In the genomic region with DNA sequence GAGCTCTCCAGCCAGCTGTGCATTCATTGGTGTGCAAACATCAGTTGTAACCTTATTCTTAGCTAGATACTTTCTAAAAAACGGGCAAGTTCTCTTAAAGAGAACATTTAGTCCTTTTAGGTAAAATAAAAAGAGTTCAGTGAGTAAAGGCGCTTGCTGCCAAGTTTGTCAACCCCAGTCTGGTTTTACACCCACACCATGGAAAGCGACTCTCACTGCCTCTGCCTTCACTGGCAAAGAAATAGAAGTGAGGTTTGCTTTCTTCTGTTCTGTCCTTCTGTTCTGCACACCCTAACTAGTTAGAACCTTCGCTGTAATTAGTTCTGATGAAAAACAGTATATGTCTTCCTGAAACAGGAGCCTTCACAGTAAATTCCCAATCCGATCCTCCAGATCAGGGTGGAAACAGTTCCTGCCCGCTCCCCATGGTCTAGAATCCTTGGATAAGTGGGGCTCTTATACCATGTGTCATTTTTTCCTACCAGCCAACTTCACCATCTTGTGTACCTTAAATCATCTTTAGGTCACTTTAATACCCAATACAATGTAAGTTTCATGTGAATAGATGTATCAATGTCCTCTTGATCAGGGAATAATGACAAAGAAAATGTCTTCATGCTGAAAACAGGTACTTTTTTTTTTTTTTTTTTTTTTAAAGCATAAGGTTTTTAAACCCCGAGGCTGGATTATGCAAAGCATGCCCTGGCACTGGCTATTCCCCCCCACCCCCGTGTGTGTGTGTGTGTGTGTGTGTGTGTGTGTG, we compare ENCODE assay signal across 10 mouse cellular contexts. TPM values are rescaled to one million over a fixed set of nuclear protein-coding genes. Genes with fewer than 3 reads are reported as not detected.
A peak's percentile ranks its signal among the peaks of the same experiment; 100 is the strongest.
DNase-seq lines count a peak whose midpoint lies in the region; ATAC-seq and TF ChIP-seq lines count a peak whose summit lies in the region.
"Had no signal": no experiment of that assay in that cellular context is flagged by ENCODE, and none has a peak within 500 bp of the region (broad histone marks: within the 10 kb centered on the region; RNA-seq: fewer than 3 reads in every experiment).

No protein-coding gene starts in this region.

- peak overlapping the region; percentile 35; the same call in 1 of the 2 replicates for H3K4me2 ChIP-seq in kidney, postnatal 0 days (ENCODE audit: low read length)
- no peak overlapping the region for H3K4me2 ChIP-seq in limb, embryonic 15.5 days
- no peak overlapping the region for H3K4me2 ChIP-seq in kidney, embryonic 14.5 days (replicated peaks; ENCODE audit: low read depth, low read length)

- H3K4me3 ChIP-seq in kidney, postnatal 0 days (replicated peaks; ENCODE audit: low read depth, low read length): no peak overlapping the region
- no peak overlapping the region for H3K4me3 ChIP-seq in ES-Bruce4 (ENCODE audit: low read depth, low read length)
- no peak overlapping the region for H3K4me3 ChIP-seq in limb, embryonic 15.5 days
- no peak overlapping the region for H3K4me3 ChIP-seq in kidney, embryonic 14.5 days (ENCODE audit: low read length)

- no peaks in the 10 kb centered on the region for H3K9me3 ChIP-seq in kidney, postnatal 0 days (replicated peaks; ENCODE audit: low read length)
- no peaks in the 10 kb centered on the region for H3K9me3 ChIP-seq in ES-Bruce4 (replicated peaks; ENCODE audit: control insufficient read depth, insufficient read depth, low read length, poor library complexity, severe bottlenecking)
- H3K9me3 ChIP-seq in limb, embryonic 15.5 days: no peaks in the 10 kb centered on the region
- no peaks in the 10 kb centered on the region for H3K9me3 ChIP-seq in kidney, embryonic 14.5 days (ENCODE audit: control insufficient read depth, low read length)

- no peak for TF ChIP-seq POLR2A in ES-Bruce4 (IDR thresholded peaks at IDR 0.05; ENCODE audit: insufficient read depth, low read length)

- 73% methylated on average over 8 of the region's 8 CpGs for WGBS in kidney, postnatal 0 days
- WGBS in limb, embryonic 15.5 days: 61% methylated on average over 8 of the region's 8 CpGs
- WGBS in kidney, embryonic 14.5 days: 67% methylated on average over 8 of the region's 8 CpGs

- H3K27ac ChIP-seq in kidney, postnatal 0 days: no peak overlapping the region
- peak overlapping the region; percentile 68 for H3K27ac ChIP-seq in ES-Bruce4 (ENCODE audit: insufficient read depth, low read length)
- peak overlapping the region; percentile 72; the same call in 1 of the 2 replicates for H3K27ac ChIP-seq in limb, embryonic 15.5 days
- H3K27ac ChIP-seq in kidney, embryonic 14.5 days (ENCODE audit: low read depth, low read length): no peak overlapping the region

- H3K4me1 ChIP-seq in kidney, postnatal 0 days (replicated peaks; ENCODE audit: insufficient read depth, low read length): peaks cover 30% of the 10 kb centered on the region
- H3K4me1 ChIP-seq in ES-Bruce4 (ENCODE audit: control insufficient read depth, insufficient read depth, low read length): peaks cover 4% of the 10 kb centered on the region
- H3K4me1 ChIP-seq in limb, embryonic 15.5 days: peaks cover 36% of the 10 kb centered on the region
- H3K4me1 ChIP-seq in kidney, embryonic 14.5 days (ENCODE audit: control insufficient read depth, insufficient read depth, low read length): peaks cover 36% of the 10 kb centered on the region

- H3K27me3 ChIP-seq in kidney, postnatal 0 days (ENCODE audit: insufficient read depth, low read length): no peaks in the 10 kb centered on the region
- H3K27me3 ChIP-seq in ES-Bruce4 (ENCODE audit: control insufficient read depth, insufficient read depth, low read length, poor library complexity, severe bottlenecking): no peaks in the 10 kb centered on the region
- no peaks in the 10 kb centered on the region for H3K27me3 ChIP-seq in limb, embryonic 15.5 days
- no peaks in the 10 kb centered on the region for H3K27me3 ChIP-seq in kidney, embryonic 14.5 days (ENCODE audit: control insufficient read depth, insufficient read depth, low read length)

- TF ChIP-seq EP300 in ES-Bruce4 (IDR thresholded peaks at IDR 0.05; ENCODE audit: insufficient read depth, low read depth, low read length): no peak

- no peak for ATAC-seq in kidney, postnatal 0 days (replicated peaks; ENCODE audit: low FRiP score, low read depth)
- no peak for ATAC-seq in limb, embryonic 15.5 days (ENCODE audit: insufficient number of reproducible peaks, low FRiP score, low TSS enrichment, low read depth)
- no peak for ATAC-seq in CD4-positive, CD25-positive, alpha-beta regulatory T cell, adult 4 months
- ATAC-seq in kidney, embryonic 14.5 days (ENCODE audit: low FRiP score, low TSS enrichment): no peak

- no peak for DNase-seq in kidney, postnatal 0 days (ENCODE audit: low spot score)
- no peak for DNase-seq in kidney, adult 8-10 months
- peak; percentile 19 for DNase-seq in A20 (ENCODE audit: low read depth, low spot score)
- DNase-seq in cerebellum, adult 11-12 months: no peak
- DNase-seq: thymus, postnatal 4 days had no signal

- TF ChIP-seq CTCF in kidney, postnatal 0 days (IDR thresholded peaks at IDR 0.05; ENCODE audit: low read depth): no peak
- TF ChIP-seq CTCF in ES-Bruce4 (IDR thresholded peaks at IDR 0.05; ENCODE audit: low read depth, low read length): no peak

- peaks cover 7% of the 10 kb centered on the region for H3K36me3 ChIP-seq in kidney, postnatal 0 days (ENCODE audit: insufficient read depth, low read length)
- H3K36me3 ChIP-seq in ES-Bruce4 (ENCODE audit: control insufficient read depth, insufficient read depth, low read length, poor library complexity, severe bottlenecking): peaks cover 16% of the 10 kb centered on the region
- H3K36me3 ChIP-seq in limb, embryonic 15.5 days: peaks cover 21% of the 10 kb centered on the region
- peaks cover 20% of the 10 kb centered on the region for H3K36me3 ChIP-seq in kidney, embryonic 14.5 days (ENCODE audit: control insufficient read depth, insufficient read depth, low read length)

- H3K9ac ChIP-seq in kidney, postnatal 0 days (ENCODE audit: low read depth, low read length): no peak overlapping the region
- H3K9ac ChIP-seq in ES-Bruce4 (ENCODE audit: low read depth, poor library complexity, severe bottlenecking): peak overlapping the region; percentile 16; the same call in 1 of the 2 replicates
- H3K9ac ChIP-seq in limb, embryonic 15.5 days: no peak overlapping the region
- no peak overlapping the region for H3K9ac ChIP-seq in kidney, embryonic 14.5 days (ENCODE audit: low read depth, low read length)

RNA-seq across cellular contexts. Expression of a gene that starts 1.1 kb away (rescaled TPM):
- polyA plus RNA-seq in kidney, postnatal 0 days (2015; fragmentation: Nextera tagmentation; extraction: Ambion mirVana): 53.5 and 53.6 TPM in 2 replicates
- polyA plus RNA-seq in ES-Bruce4 (2011; ENCODE audit: insufficient read depth, insufficient read length, low read depth, missing spikeins): 443 and 531 TPM in 2 replicates
- 25.9 and 26.6 TPM in 2 replicates for polyA plus RNA-seq in limb, embryonic 15.5 days (2015; fragmentation: Nextera tagmentation; extraction: Ambion mirVana)
- 10 to 100 TPM; 12.2 to 13.0 TPM for polyA plus RNA-seq in CD4-positive, CD25-positive, alpha-beta regulatory T cell, adult 4 months (2017; shearing (Covaris generic))
- polyA plus RNA-seq in kidney, embryonic 14.5 days (2014; fragmentation: Nextera tagmentation; extraction: Ambion mirVana): 79.7 and 80.8 TPM in 2 replicates

RNA-seq across cellular contexts. Expression of a gene that starts 19.9 kb away (rescaled TPM):
- polyA plus RNA-seq in kidney, postnatal 0 days (2015; fragmentation: Nextera tagmentation; extraction: Ambion mirVana): 7.4 and 8.1 TPM in 2 replicates
- polyA plus RNA-seq in ES-Bruce4 (2011; ENCODE audit: insufficient read depth, insufficient read length, low read depth, missing spikeins): 23.1 and 31.8 TPM in 2 replicates
- polyA plus RNA-seq in limb, embryonic 15.5 days (2015; fragmentation: Nextera tagmentation; extraction: Ambion mirVana): 9.9 and 12.3 TPM in 2 replicates
- 1 to 10 TPM; 8.4 to 8.8 TPM for polyA plus RNA-seq in CD4-positive, CD25-positive, alpha-beta regulatory T cell, adult 4 months (2017; shearing (Covaris generic))
- 9.1 and 14.1 TPM in 2 replicates for polyA plus RNA-seq in kidney, embryonic 14.5 days (2014; fragmentation: Nextera tagmentation; extraction: Ambion mirVana)

RNA-seq across cellular contexts. Expression of a gene that starts 33.3 kb away (rescaled TPM):
- 0.24 and 0.32 TPM in 2 replicates for polyA plus RNA-seq in kidney, postnatal 0 days (2015; fragmentation: Nextera tagmentation; extraction: Ambion mirVana)
- polyA plus RNA-seq in ES-Bruce4 (2011; ENCODE audit: insufficient read depth, insufficient read length, low read depth, missing spikeins): 0.58 and 1.3 TPM in 2 replicates
- polyA plus RNA-seq in limb, embryonic 15.5 days (2015; fragmentation: Nextera tagmentation; extraction: Ambion mirVana): 0.09 and 0.15 TPM in 2 replicates
- not detected for polyA plus RNA-seq in CD4-positive, CD25-positive, alpha-beta regulatory T cell, adult 4 months (2017; shearing (Covaris generic))
- polyA plus RNA-seq in kidney, embryonic 14.5 days (2014; fragmentation: Nextera tagmentation; extraction: Ambion mirVana): 0.34 and 0.39 TPM in 2 replicates
- polyA plus RNA-seq: neural tube, embryonic 14.5 days had no signal

Comparison
In these comparisons a context has a peak if more than half of its experiments do, and no peak if none do; other contexts are left out.
1. H3K27ac ChIP-seq: peak in ES-Bruce4 (single experiment) and limb, embryonic 15.5 days (single experiment); none in kidney, postnatal 0 days (single experiment) and kidney, embryonic 14.5 days (single experiment).